Mouse (Mus musculus) kidney, adult 2 months (tissue): ENCODE data around the gene Snx11. TPM values are rescaled to one million over a fixed set of nuclear protein-coding genes. Genes with fewer than 3 reads are reported as not detected.

Experiments used
- DNase-seq: peaks from one replicate; pipeline ENCODE4 v3.0.0; 2021
- H3K27ac ChIP-seq: fragments of 200-500 bp; 2 replicates; pipeline ENCODE4 v1.5.1; 2012; ENCODE audit warnings: low read depth, low read length, control low read depth, inconsistent platforms; ENCODE audit not compliant: insufficient read depth
- H3K27me3 ChIP-seq: fragments of 200-500 bp; replicated peaks from 2 replicates; pipeline ENCODE4 v1.6.1; 2012; ENCODE audit warnings: mild to moderate bottlenecking, moderate library complexity, low read length, inconsistent platforms; ENCODE audit not compliant: control insufficient read depth, insufficient read depth
- H3K36me3 ChIP-seq: fragments of 200-500 bp; 2 replicates; pipeline ENCODE4 v1.6.1; 2012; ENCODE audit warnings: mild to moderate bottlenecking, moderate library complexity, low read length, inconsistent platforms; ENCODE audit not compliant: control insufficient read depth, insufficient read depth
- H3K4me1 ChIP-seq: fragments of 200-500 bp; 2 replicates; pipeline ENCODE4 v1.6.1; 2011; ENCODE audit warnings: low read length; ENCODE audit not compliant: control insufficient read depth, insufficient read depth
- H3K4me3 ChIP-seq: fragments of 200-500 bp; 2 replicates; pipeline ENCODE4 v1.5.1; 2011; ENCODE audit warnings: mild to moderate bottlenecking, low read depth, low read length, control low read depth; ENCODE audit not compliant: insufficient read depth
- CTCF ChIP-seq: fragments of 200-500 bp; conservative IDR thresholded peaks from 2 replicates; pipeline ENCODE4 v1.5.1; 2011; ENCODE audit warnings: low read depth, mild to moderate bottlenecking, control low read depth, low read length, moderate library complexity, mixed read lengths; ENCODE audit not compliant: insufficient read depth, insufficient read length
- POLR2A ChIP-seq: fragments of 200-500 bp; IDR thresholded peaks from one replicate; pipeline ENCODE4 v1.6.1; 2011; ENCODE audit warnings: low read depth, low read length, control low read depth
- WGBS: fragments of 180-500 bp; shearing (Covaris S2); methylation state at CpG from one replicate; pipeline ENCODE4 v1.1.7; 2018; 5-methylcytosine and 5-hydroxymethylcytosine counted together
- polyA plus RNA-seq: library from polyadenylated mRNA; depleted of rRNA; stranded (reverse); fragments of >200 nt; gene quantifications from 2 replicates; pipeline ENCODE4 v1.2.3, GENCODE M21; 2012; rRNA removed

Snx11 gene
- polyA plus RNA-seq, 1 experiment: 13.7 TPM

GRCm38 (mm10) chr11:96735908-96736307 lies 41.5 kb downstream of the Snx11 start:
- DNase-seq: peak; percentile 66
- no peaks in the 10 kb centered on the region for H3K27me3 ChIP-seq
- H3K4me1 ChIP-seq: no peaks in the 10 kb centered on the region
- peak overlapping the region; percentile 30; the same call in 1 of the 2 replicates for H3K4me3 ChIP-seq
- WGBS: 5% methylated on average over 19 of the region's 19 CpGs
- no peak overlapping the region for H3K27ac ChIP-seq
- TF ChIP-seq CTCF: peak; percentile 53; the same call in 1 of the 2 replicates
- no peak for TF ChIP-seq POLR2A
- H3K36me3 ChIP-seq: no peaks in the 10 kb centered on the region

DNA sequence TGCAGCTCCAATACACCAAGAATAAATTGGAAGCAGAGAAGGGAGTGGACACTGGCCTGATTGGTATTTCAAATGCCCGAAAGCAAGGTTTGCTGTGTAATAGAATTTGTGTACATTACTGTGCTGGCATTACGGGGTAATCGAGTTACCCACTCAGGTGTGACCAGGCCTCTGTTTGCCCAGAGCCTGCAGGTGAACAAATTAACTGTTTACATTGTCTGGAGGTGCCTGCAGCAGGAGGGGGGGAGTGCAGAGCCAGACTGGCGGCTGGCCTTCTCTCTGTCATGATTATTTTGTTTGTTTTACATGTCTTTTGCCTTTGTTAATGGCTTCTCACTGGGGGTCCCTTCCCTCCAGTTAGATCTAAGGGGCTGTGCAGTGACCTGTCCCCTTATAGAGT lies 44.7 kb downstream of the Snx11 start:
- Histone ChIP-seq H3K4me3 (no peak overlapping the region), H3K36me3 (no peaks in the 10 kb centered on the region), H3K4me1 (no peaks in the 10 kb centered on the region), H3K27ac (peak overlapping the region; percentile 49; the same call in 1 of the 2 replicates), H3K27me3 (no peaks in the 10 kb centered on the region)
- peak; percentile 41 for DNase-seq
- 47% methylated on average over 4 of the region's 4 CpGs for WGBS
- TF ChIP-seq CTCF (no peak), POLR2A (no peak)

DNA sequence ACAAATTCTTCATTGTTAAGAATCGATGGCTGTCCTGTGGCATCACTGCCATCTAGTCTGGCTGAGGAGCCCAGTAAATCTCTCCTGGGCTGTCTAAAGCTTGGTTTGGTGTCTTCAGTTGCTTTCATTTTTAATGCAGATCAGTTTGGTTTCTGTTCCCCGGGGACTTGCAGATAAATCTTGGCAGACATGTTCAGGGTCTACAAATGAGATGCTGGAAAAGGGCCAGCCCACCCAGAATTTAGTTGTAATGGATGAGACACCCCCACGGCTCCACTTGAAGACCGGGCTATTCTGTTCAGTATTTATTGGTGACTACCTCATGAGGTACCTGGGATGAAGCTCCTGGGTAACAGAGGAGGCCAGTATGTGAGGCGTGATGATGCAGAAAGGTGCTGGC lies 47.0 kb downstream of the Snx11 start:
- 56% methylated on average over 5 of the region's 5 CpGs for WGBS
- Histone ChIP-seq H3K4me3 (no peak overlapping the region), H3K27me3 (no peaks in the 10 kb centered on the region), H3K4me1 (no peaks in the 10 kb centered on the region), H3K36me3 (no peaks in the 10 kb centered on the region), H3K27ac (no peak overlapping the region)
- no peak for DNase-seq
- TF ChIP-seq POLR2A (no peak), CTCF (no peak)

DNA sequence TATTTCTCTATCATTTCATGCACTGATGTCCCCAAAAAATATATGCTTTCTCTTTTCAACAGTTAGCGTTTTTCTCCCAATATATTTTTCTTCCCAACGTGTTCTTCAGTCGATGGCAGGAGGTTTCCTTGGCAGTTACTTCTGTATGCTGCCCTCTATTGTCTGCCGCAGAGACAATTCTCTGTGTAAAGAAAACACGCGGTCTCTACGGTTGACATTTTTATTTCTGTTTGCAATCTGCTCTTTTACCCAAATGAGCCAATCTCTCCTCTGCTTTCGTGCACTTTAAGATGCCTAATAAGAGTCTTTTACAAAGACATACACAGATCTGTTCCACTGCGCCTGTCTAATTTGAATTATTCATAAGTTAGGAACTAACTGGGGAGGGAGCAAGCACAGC lies 47.9 kb downstream of the Snx11 start:
- H3K27ac ChIP-seq: no peak overlapping the region

GRCm38 (mm10) chr11:96728577-96728976 lies 48.8 kb downstream of the Snx11 start:
- Histone ChIP-seq H3K27me3 (no peaks in the 10 kb centered on the region), H3K4me1 (no peaks in the 10 kb centered on the region), H3K4me3 (no peak overlapping the region), H3K36me3 (no peaks in the 10 kb centered on the region), H3K27ac (no peak overlapping the region)
- 62% methylated on average over 2 of the region's 2 CpGs for WGBS
- TF ChIP-seq CTCF (no peak), POLR2A (no peak)
- DNase-seq: no peak

More for the DNA sequence above, 47.9 kb downstream of the Snx11 start:
- DNase-seq: no peak
- Histone ChIP-seq H3K27me3 (no peaks in the 10 kb centered on the region), H3K36me3 (no peaks in the 10 kb centered on the region), H3K4me1 (no peaks in the 10 kb centered on the region), H3K4me3 (no peak overlapping the region)
- 35% methylated on average over 9 of the region's 9 CpGs for WGBS
- TF ChIP-seq POLR2A (no peak), CTCF (no peak)

GRCm38 (mm10) chr11:96725833-96726232 lies 51.5 kb downstream of the Snx11 start:
- no peaks in the 10 kb centered on the region for H3K27me3 ChIP-seq
- DNase-seq: no peak
- no peak overlapping the region for H3K4me3 ChIP-seq
- TF ChIP-seq CTCF (no peak), POLR2A (no peak)
- no peaks in the 10 kb centered on the region for H3K36me3 ChIP-seq
- 73% methylated on average over 1 of the region's 1 CpGs for WGBS
- H3K4me1 ChIP-seq: no peaks in the 10 kb centered on the region
- H3K27ac ChIP-seq: no peak overlapping the region

- no peak for DNase-seq
- no peaks in the 10 kb centered on the region for H3K4me1 ChIP-seq
- WGBS: 40% methylated on average over 7 of the region's 7 CpGs
- H3K36me3 ChIP-seq: no peaks in the 10 kb centered on the region
- no peak overlapping the region for H3K27ac ChIP-seq
- no peaks in the 10 kb centered on the region for H3K27me3 ChIP-seq
- H3K4me3 ChIP-seq: no peak overlapping the region
- TF ChIP-seq POLR2A (no peak), CTCF (no peak)
Measured at GRCm38 (mm10) chr11:96718609-96719008, 58.8 kb downstream of the Snx11 start.

Other genes with a start within 250 kb of the Snx11 start
- gene Cbx1, start 11.6 kb upstream of the Snx11 start, polyA plus RNA-seq: 17.9 and 18.7 TPM in 2 replicates
- 230 and 252 TPM in 2 replicates for gene Nfe2l1, start 52.4 kb upstream of the Snx11 start, polyA plus RNA-seq
- gene Copz2, start 72.3 kb upstream of the Snx11 start, polyA plus RNA-seq: 56.2 and 61.6 TPM in 2 replicates
- 35.6 and 37.2 TPM in 2 replicates for gene Cdk5rap3, start 138.9 kb upstream of the Snx11 start, polyA plus RNA-seq
- gene Prr15l, start 150.5 kb upstream of the Snx11 start, polyA plus RNA-seq: 114 and 119 TPM in 2 replicates
- 73.0 and 77.1 TPM in 2 replicates for gene Pnpo, start 166.4 kb upstream of the Snx11 start, polyA plus RNA-seq
- gene Sp2, start 205.4 kb upstream of the Snx11 start, polyA plus RNA-seq: 11.9 and 13.3 TPM in 2 replicates
- gene Sp6, start 235.8 kb upstream of the Snx11 start, polyA plus RNA-seq: 0.91 and 0.95 TPM in 2 replicates